Mouse (Mus musculus): Measurements from ENCODE around the gene Rnf24.

DNA sequence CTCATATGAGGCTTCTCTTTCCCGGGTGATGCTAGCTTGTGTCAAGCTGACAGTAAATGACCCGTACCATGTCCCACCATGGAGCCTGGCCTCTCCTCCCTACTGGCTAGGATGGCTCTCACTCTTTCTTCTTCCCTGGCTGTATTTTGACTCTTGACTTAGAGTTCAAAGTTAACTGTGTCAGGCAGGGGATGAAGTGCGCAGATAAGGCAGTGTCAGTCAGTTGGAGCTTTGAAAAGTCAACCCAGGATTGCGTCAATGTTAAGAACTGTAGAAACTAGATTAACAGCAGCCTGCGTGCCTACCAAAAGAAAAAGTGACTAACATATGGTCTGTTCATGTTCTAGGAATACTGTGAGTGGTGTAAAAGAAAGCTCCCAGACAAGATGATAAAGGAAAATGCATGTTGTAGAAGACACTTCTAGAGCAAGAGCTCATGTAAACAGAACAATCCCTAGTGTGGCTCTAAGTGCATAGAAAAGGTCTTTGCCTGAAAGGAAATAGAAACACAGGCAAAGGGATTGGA, 44.7 kb upstream of the Rnf24 start:
- no peak for TF ChIP-seq CTCF (IDR thresholded peaks at IDR 0.05; ENCODE audit: low read depth, low read length)
- TF ChIP-seq POLR2A (IDR thresholded peaks at IDR 0.05; ENCODE audit: insufficient read depth, low read length): no peak

Measured in ES-Bruce4 (cell line).